Mouse (Mus musculus) heart, postnatal 10 days (tissue): ENCODE measurements at regions not wholly inside any gene's neighbourhood (a gene's known extent, or its start where the extent isn't known, plus 50 kb on each side); places are given as distances from the start of the nearest gene placed in this dataset.

Source experiments
- DNase-seq, 2 experiments: peaks; one replicate each; pipeline ENCODE4 v3.0.0; 2021
- intact Hi-C: fragments of 180-260 bp; cut with DNase I; formaldehyde crosslinking; loops from one replicate; pipeline ENCODE4 v1.15.1; 2025

DNA sequence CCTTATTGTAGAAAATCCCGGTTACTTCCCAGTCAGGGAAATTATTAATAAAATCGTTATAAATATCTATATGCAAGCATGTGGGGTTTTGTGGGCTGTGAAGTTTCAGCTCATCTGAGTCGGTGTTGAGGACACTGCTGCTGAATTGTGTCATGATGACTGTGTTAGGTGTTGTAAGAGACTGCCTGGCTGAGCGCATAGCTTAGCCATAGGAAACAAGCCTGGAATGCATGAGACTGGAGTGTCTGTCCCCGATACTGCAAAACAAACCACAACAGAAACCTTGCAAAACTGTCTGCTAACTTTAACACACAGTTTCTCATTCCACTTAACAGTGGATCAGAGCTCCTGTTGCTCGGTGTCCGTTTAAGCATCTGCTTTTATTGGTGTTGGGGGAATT lies 271.9 kb upstream of the Erbb4 start:
- intact Hi-C loops: no loop called here
- no peak for DNase-seq

DNA sequence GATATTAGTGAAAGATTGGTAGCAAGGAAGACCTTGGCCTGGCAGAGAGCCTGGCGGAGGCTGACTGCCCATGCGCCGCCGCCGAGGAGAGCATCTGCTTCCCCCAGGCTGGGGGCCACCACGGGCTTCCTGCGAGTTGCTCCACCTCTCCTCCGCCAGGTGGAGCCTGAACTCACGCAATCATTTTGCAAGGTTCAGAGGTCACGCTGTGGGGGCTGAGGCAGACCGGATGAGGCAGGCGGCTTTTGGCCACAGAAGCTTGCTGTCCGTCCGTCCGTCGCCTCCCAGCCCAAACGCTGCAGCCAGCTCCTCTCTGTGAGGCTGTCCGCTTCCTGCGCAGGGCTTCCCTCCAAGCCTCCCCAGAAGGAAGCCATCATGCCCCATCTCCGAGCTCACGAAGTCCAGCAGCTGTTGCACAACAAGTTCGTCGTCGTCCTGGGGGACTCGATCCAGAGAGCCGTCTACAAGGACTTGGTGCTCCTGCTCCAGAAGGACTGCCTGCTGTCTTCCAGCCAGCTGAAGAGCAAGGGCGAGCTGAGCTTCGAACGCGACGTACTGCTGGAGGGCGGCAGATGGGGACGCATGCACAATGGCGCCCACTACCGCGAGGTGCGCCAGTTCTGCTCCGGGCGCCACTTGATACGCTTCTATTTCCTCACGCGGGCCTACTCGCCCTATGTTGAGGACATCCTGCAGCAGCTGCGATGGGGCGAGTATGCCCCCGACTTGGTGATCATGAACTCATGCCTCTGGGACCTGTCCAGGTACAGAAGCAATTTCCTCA lies 269.3 kb upstream of the Erbb4 start:
- no peak for DNase-seq
- intact Hi-C loops: no loop called here

DNA sequence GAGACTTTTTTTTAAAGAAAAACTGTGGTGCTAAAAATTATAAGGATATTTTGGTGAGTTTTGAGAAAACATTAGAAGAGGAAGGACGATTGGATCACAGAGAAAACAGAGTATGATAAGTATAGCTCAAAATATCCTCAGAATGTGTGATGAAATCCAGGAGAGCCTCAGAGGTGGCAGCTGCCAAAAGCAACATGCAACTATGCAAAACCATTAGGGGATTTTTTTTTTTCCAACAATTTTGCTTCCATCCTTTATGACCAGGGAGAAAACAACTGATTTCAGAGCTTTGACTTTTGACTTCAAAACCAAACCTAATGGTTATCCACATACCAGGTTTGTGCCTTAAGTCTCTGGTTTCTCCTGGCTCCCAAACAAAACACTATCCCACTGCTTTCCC lies 267.4 kb upstream of the Erbb4 start:
- no peak for DNase-seq
- intact Hi-C loops: no loop called here

DNA sequence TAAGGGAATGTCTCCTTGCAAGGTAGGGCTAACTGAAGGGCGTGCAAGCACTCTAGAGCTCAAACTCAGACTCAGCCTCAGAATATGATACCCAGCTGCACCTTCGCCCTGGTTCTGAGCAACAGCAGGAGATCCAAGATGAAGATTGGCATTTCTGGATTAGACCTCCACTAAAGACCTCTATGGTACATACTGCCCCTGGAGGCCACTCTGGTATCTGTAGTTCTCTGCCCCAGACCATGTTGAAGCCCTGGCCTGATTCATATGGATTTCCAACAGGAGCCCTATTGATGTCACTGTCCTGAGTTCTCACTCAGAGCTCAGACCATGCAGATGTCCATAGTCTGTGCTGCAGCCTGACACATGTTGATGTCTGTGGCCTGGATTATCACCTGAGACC lies 262.2 kb upstream of the Erbb4 start:
- intact Hi-C loops: no loop called here
- DNase-seq: no peak

DNA sequence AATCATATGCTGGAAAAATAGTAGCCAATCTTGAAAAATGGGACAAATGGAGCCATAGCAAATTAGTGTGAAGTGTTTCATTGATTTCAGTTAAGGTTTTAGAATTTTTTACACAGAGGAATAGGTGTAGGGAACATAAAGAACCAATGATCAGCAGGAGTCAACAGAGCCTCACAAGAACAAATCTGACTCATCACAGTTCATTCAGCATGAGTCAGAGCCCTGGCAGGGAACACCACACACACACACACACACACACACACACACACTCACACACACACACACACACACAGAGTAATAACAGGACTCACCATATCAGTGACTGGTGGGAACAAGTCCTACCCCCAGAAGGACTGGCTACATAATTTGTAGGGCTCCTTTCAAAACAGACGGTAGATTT lies 259.7 kb upstream of the Erbb4 start:
- intact Hi-C loops: no loop called here
- no peak for DNase-seq

DNA sequence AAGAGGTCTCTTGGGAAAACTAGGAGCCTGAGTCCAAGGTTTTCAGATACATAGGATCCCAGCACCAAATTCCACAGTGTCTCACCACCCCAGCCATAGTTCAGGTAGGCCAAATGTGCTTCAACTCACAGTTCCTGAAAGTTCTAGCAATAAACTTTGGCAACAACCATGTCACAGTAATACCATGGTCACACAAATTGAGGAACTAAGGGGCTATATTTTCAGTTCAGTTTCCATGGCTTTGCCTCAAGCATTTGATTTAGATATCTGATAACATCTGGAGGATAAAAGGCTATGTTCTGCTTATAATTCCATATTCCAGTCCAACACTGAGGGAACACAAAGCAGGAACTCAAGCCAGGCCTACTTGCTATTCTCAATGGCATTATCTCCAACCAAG lies 256.2 kb upstream of the Erbb4 start:
- DNase-seq: no peak
- intact Hi-C loops: no loop called here

DNA sequence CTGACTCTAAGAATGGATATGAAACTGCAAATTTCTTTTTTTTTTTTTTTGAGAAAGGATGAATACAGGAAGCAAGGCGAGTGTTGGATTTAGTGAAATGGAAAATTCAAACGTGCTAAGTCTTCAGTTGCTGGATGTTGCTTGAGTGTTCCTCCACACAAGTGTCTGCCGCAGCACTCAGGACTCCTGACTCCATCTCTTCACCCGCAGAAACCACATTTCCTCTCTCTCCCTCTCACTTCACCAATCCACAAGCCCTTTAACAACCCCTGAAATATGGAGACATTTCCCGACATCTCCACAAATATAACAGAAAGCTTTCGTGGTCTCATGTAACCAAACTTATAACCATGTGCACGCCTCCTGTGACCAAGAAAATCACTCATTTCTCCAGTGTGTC lies 249.7 kb upstream of the Erbb4 start:
- DNase-seq: no peak
- intact Hi-C loops: no loop called here

DNA sequence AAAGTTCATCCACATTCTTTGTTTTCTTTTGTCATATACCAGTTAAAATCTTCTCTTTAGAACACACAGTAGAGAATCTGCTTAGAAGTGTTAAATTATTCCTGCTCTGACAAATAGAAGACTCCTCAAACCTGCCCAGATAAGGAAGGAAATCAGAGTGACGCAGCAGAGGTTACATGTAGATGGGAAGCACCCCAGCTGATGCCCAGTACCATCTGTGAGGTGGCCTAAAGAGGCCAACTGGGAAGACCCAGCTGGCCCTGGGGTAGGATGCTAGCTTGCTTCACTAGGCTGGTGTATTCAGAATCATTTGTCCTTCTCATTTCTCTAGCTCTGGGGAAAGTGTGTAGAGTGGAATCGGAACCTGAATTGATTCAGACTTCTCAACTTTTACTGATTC lies 242.6 kb upstream of the Erbb4 start:
- no peak for DNase-seq

DNA sequence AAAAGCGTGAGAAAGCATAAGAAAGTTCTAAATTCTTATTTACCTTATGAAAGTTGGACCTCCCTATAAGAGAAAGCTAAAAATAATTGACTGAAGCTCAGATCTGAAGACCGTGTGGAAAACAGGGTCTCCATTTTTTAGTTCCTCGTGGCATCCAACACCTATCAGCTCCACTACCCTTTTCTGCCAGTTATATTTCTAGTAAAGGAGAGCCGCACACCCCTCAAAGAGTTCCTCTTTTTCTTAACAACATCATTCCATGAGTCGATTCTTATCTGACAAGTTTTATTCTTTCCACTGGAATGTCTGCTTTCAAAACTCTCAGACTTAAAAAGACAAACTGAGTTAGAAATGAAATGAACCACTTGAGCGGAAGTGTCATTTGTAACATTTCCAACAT lies 242.0 kb upstream of the Erbb4 start:
- no peak for DNase-seq
- intact Hi-C loops: no loop called here

More for the DNA sequence above, 242.6 kb upstream of the Erbb4 start:
- intact Hi-C loops: no loop called here

DNA sequence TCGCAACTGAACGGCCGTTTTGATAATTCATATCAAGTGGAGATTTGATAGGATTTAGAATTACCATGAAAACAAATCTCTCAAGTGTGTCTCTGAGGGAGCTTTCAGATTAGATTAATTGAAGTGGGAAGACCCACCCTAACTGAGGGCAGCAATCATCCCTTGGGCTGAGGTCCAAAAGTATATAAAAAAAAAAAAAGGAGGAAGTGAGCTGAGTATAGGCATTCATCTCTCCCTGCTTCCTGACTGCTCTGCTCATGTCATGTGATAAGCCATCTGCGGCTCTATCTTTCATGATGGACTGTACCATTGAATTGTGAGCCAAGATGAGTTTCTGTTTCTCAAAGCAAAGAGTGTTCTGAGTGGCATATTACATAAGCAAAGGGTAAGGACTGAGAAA lies 234.2 kb upstream of the Erbb4 start:
- DNase-seq: no peak
- intact Hi-C loops: no loop called here

DNA sequence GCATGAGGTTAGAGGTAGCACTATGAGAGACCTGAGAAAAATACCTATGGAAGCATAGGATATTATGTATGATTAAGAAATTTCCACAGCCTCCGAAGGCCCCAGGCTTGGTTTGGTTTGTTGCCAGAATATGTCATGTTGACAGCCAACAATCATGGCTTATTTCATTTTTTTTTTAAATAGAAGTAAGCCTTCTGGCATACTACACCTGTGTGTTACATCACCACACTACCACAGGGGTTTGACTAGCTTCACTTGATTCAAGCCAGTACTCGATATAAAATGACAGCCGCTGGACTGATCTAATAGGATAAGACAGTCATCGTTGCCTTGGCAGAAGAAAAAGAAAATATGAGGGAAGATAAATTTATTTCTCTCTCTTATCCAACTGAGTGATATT lies 232.6 kb upstream of the Erbb4 start:
- DNase-seq: no peak

DNA sequence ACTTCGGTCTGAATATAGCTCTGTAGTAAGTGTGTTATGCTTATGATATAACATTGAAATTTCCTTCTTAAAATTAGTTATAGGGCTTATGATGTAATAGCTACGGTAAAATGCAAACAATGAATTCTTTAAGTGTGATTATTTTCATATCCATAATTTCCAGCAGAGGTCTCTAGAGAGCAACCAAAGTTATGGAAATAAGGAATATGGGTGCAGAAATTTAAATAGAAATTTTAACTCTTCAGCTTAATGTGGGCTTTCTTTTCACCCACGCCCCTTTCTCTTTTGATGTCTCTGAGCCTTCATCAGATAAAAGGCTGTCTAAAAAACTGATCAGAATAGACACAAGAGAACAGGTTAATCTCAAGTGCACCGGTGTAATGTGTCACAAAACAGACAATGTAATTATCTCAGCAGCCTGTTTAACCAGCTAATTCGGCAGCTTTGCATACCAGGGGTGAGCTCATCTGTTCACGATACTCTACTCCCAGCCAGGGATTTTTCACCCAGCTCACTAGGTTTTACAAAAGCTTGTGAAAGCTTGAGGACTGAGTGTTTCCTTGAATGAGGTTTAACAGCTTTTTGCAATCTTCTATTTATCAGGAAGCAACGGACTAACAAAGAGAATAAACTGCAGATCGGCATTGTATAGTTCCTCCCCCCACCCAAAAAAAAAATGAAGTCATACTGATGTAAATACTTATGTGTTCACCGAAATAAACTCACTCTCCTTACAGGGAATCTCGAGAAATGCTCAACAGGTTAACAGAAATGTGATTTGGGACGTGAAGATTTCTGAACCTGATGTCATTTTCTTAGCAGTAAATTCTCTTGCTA lies 223.8 kb upstream of the Erbb4 start:
- intact Hi-C loops: loop anchor here (1.0 kb wide), 1 partner anchor 358 kb away; no protein-coding TSS in a partner anchor
- DNase-seq: peak; percentile 1 to 4

More for the DNA sequence above, 232.6 kb upstream of the Erbb4 start:
- intact Hi-C loops: no loop called here

DNA sequence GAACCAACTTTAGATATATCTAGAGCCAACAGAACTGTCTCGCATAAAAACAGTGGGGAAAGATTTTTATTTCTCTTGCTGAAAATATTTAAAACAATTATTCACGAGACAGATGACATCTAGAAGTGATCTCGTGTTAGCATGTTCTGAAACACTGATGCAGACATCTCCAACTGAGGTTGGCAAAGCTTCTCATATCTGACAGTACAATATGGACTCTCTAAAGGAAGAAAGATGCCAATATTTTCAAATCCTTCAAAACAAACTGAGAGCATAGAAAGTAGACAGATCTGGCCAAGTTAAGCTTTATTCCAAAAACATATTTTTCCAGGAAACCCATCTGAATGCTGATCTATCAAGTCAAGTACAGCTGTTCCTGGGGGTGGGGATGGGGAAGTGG lies 221.5 kb upstream of the Erbb4 start:
- no peak for DNase-seq
- intact Hi-C loops: no loop called here

DNA sequence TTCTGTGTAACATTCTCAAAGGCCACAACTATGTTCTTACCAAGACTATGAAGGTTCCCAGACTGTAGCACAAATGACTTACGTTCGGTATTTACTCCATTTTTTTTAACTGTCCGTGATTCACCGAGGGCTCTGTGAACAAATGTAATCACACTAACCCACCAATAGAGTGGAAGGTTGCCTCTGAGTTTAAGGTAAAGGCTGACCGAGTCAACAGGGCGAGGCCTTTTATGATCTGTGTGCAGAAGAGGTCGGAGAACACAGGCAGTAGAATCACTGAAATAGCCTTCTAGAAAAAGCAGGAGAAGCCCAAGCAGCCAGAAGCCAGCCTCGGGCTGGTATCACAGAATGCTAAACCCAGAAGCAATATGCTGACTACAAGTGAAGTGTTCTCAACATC lies 218.9 kb upstream of the Erbb4 start:
- DNase-seq: no peak
- intact Hi-C loops: no loop called here

DNA sequence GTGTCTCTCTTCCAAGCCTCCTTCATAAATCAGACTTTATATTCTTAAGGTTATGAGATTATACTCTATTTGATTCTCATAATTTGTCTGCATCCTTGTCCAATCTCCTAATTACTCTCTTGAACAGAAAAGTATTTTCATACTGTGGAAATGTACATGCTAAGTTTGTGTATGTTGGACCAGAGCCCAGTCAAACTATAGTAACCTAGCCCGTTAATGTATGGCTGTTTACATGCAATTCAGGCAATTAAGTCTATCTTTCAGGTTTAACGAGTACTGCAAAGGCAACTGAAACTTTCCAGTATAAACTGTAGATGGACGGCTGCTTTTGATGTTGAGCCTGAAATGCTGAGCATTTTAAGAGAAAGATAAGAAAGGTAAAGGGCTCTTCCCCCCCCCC lies 211.7 kb upstream of the Erbb4 start:
- intact Hi-C loops: no loop called here
- no peak for DNase-seq

DNA sequence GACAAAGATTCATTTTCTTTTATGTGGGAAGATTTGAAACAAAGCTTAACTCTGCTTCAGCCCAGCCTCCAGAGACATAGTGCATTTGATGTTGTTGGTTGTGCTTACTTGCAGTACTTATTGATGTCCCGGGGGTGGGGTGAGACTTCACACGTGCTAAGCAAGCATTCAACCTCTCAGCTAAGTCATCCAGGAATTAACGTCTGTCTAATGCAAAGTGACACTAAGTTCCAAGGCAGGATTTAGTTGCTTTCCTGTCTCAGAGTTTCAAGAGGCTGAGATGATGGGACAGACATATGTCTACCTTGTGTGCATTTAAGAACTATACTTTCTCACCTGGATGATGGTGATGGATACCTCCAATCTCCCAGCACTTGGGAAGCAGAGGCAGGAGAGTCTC lies 189.0 kb upstream of the Erbb4 start:
- intact Hi-C loops: no loop called here
- DNase-seq: no peak

DNA sequence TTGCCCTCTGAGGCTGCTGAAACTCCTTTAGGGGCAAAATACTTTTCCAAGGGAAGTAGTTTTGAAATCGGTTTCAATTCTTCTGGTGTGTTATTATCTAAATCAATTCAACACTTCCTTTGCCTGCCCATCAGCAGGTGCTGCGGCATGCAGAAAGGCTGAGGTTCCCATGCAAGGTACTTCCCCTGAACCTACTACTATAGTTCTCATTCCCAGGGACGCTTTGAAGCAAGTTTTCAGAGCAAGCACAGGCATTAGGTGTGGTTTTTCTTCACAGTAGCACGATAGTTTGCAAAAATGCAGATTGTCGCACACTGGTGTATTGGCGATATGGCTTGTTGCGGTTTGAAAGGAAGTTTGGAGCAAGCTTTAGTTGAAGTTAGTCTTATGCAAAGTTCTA lies 183.5 kb upstream of the Erbb4 start:
- DNase-seq: no peak
- intact Hi-C loops: no loop called here

DNA sequence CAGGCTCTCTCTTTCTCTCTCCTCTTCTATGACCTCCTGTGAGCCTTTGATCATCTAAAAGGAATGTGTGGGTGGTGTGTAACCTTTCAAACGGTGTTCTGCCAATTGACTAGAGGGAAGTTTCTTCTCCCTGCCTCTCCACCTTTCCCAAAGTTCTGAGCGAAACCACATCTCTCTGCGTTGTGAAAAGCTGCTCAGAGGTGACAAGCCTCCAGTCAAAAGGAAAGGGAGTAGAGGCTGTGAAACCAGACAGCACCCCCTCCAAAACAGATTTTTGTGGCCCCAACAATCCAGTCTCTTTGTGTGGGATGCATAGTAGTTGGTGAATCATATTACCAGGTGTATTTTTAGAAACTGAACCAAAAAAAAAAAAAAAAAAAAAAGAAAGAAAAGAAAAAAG lies 178.5 kb upstream of the Erbb4 start:
- intact Hi-C loops: no loop called here
- DNase-seq: no peak

DNA sequence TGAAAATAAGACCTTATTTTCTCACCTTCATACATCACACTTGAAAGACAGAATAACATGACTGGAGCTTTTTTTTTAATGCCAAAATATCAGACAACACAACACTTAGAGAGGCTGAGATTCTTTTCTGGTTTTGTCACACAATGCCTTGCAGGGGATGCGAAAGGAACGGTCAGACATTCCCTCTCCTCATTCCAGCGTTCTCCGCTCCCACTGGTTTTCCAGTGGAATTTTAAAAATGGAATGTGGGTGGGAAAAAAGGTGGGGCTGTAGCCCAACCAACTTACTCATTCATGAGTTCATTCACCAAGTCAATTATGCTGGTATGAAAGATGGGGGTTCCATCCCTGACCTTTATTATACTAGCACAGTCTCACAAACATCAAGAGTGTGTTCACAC lies 169.6 kb upstream of the Erbb4 start:
- DNase-seq: no peak
- intact Hi-C loops: no loop called here

DNA sequence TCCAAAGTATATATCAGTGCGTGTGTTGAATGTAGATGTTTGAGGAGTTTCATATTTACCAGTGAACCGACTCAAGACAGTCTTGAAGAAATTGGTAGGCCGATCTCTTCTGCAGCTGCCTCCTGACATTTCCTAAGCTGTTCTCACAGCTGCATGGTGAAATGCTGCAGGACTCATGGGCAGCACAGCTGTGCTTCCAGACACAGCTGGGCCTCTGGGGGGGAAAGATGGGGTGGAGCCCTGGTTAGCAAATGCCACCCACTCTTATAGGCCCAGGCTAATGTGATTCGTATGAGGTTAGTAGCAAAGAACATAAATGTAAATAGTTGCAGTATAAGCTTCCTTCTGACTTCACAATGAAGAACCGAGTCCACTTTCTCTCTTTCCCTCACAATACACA lies 139.8 kb upstream of the Erbb4 start:
- DNase-seq: no peak
- intact Hi-C loops: no loop called here

DNA sequence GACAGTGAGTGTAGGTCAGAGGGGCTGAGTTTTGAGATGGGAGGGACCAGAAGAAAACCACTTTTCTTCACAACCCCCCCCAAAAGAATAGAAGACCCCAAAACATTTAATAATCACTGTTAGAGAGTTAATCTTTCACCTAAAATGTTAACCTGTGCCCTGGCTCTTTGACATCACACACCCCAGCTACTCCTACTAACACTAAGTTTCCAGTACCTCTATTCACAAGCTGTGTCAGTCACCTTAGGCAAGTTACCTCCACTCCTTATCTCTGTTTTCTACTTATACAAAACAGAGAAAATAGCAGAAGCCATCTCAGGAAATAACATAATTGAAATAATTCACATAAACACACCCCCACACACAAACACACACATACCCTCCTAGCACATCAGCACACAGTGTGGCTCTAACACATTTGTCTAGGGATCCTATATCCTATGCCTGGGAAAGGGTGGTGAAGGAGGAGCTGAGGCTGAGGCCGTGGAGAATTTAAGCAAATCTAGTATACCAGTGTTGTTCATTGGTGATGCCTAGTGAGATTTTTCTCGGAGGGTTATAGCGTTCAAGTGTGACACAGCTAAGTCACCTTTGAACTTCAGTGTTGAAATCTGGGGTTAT lies 134.5 kb upstream of the Erbb4 start:
- intact Hi-C loops: loop anchor here (5.0 kb wide), 2 partner anchors 445 to 535 kb away; partner anchors contain the start of gene Ikzf2

More for the DNA sequence above, 134.5 kb upstream of the Erbb4 start:
- no peak for DNase-seq
